Mouse (Mus musculus) myocyte (in vitro differentiated cells): Measurements from ENCODE around the gene Lrrfip2.

Experiments used
- CEBPB ChIP-seq: IDR thresholded peaks from 2 replicates; pipeline ENCODE4 v1.6.1; 2011; ENCODE audit warnings: mild to moderate bottlenecking, moderate library complexity; ENCODE audit not compliant: poor library complexity, insufficient read depth, severe bottlenecking
- E2F4 ChIP-seq: IDR thresholded peaks from one replicate; pipeline ENCODE4 v1.6.1; 2011; ENCODE audit warnings: mild to moderate bottlenecking, control low read depth, moderate library complexity; ENCODE audit not compliant: insufficient read depth
- MYOG ChIP-seq, 3 experiments: IDR thresholded peaks; one replicate each; pipeline ENCODE4 v1.6.1; 2011; ENCODE audit warnings: control low read depth in 2 of 3, low read depth in 2 of 3, mild to moderate bottlenecking in 2 of 3; ENCODE audit not compliant: insufficient read length in 2 of 3, control insufficient read depth in 1 of 3, insufficient read depth in 1 of 3
- POLR2A ChIP-seq: IDR thresholded peaks from one replicate; pipeline ENCODE4 v1.6.1; 2011; ENCODE audit warnings: low read depth, mild to moderate bottlenecking, control low read depth, moderate library complexity; ENCODE audit not compliant: insufficient read length
- TCF12 ChIP-seq: IDR thresholded peaks from one replicate; pipeline ENCODE4 v1.6.1; 2011; ENCODE audit warnings: mild to moderate bottlenecking, control low read depth; ENCODE audit not compliant: poor library complexity, insufficient read depth, severe bottlenecking

DNA sequence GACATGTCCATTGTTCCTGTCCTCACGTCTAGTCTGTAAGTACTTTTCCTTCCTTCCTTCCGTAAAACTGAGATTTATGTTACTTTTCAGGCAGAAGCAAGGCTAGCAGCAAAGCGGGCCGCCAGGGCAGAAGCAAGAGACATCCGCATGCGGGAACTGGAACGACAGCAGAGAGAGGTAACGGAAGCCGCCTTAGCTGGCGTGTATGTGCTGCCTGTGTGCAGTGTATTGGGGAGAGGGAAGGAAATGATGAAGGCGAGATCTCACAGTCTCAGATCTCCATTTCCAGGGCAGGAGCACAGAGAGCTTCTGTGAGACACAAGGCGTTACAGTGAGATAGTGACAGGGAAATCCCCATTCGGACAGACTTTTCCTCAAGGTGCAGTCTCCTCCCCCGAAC is 43.8 kb downstream of the Lrrfip2 start:
- TF ChIP-seq CEBPB (no peak), E2F4 (no peak), POLR2A (no peak), MYOG (IDR thresholded peaks at IDR 0.05; ENCODE audit: control insufficient read depth in 1 of 3, insufficient read depth in 1 of 3, insufficient read length in 2 of 3, low read depth in 2 of 3) (no peak), TCF12 (no peak)
